Mouse (Mus musculus) embryonic facial prominence, embryonic 10.5 days (tissue): Measurements from ENCODE around the gene Padi2. TPM values are rescaled to one million over a fixed set of nuclear protein-coding genes. Genes with fewer than 3 reads are reported as not detected.
A peak's percentile ranks its signal among the peaks of the same experiment; 100 is the strongest.

Source experiments
- DNase-seq: peaks from one replicate; pipeline ENCODE4 v3.0.0-alpha.2; 2017; ENCODE audit warnings: low spot score
- H3K27ac ChIP-seq: fragments of 300-500 bp; sonication (generic); replicated peaks from 2 replicates; pipeline ENCODE4 v1.5.1; 2016; ENCODE audit warnings: mild to moderate bottlenecking
- H3K27me3 ChIP-seq: fragments of 300-500 bp; sonication (generic); replicated peaks from 2 replicates; pipeline ENCODE4 v1.6.1; 2016; ENCODE audit warnings: low read depth, mild to moderate bottlenecking; ENCODE audit not compliant: poor library complexity, severe bottlenecking
- H3K36me3 ChIP-seq: fragments of 300-500 bp; sonication (generic); replicated peaks from 2 replicates; pipeline ENCODE4 v1.6.1; 2016; ENCODE audit warnings: mild to moderate bottlenecking, moderate library complexity
- H3K4me1 ChIP-seq: fragments of 300-500 bp; sonication (generic); 2 replicates; pipeline ENCODE4 v1.6.1; 2016
- H3K4me3 ChIP-seq: fragments of 300-500 bp; sonication (generic); 2 replicates; pipeline ENCODE4 v1.5.1; 2016; ENCODE audit warnings: mild to moderate bottlenecking, moderate library complexity
- H3K9me3 ChIP-seq: fragments of 300-500 bp; sonication (generic); 2 replicates; pipeline ENCODE4 v1.6.1; 2016; ENCODE audit warnings: mild to moderate bottlenecking
- WGBS: fragments of 180-500 bp; shearing (Covaris S2); methylation state at CpG from one replicate; pipeline ENCODE4 v1.1.7; 2016; 5-methylcytosine and 5-hydroxymethylcytosine counted together
- polyA plus RNA-seq: library from polyadenylated mRNA; unstranded; fragments of >200 nt; fragmentation: Nextera tagmentation; extraction: Ambion mirVana; gene quantifications from 2 replicates; pipeline ENCODE4 v1.2.1, GENCODE M21; 2016

The Padi2 gene
- 0.97 and 1.6 TPM in 2 replicates for polyA plus RNA-seq

DNA sequence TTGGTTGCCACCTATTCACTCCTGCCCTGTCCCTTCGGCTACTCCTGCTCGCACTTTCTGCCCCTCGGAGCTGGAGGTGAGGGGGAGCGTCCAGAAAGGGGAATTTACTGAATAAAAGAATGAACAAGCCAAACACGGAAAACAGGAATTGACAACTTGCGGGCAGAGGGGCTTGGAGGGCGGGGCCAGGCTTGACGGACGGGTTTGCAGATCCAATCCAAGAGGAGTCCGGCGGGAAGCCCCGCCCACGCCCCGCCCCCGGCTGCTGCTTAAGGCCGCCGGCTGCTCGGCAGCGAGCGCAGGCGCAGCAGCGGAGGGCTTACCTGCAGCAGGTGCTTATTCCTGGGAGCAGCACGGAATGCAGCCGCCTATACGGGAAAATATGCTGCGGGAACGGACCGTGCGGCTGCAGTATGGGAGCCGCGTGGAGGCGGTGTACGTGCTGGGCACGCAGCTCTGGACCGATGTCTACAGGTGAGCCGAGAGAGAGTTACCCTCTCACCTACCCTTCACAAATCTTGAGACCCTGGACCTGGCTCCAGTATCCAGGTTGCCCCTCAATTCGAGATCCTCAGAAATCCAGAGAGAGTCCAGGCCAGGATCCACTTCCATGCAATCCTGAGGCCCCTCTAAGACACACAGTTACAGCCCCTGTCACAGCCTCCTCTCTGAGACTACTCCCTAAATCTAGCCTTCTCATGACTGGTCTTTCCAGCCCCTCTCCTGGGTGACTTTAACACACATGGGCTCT lies at the start of gene Padi2:
Padi2 (plus strand) TSS at position 269 of the 751 bp plus-strand sequence.
- peak; percentile 92 for DNase-seq
- H3K4me3 ChIP-seq, result peak within 1 kb of the TSS; percentile 56
- 2% methylated on average over 37 of the region's 37 CpGs for WGBS
- no peaks in the 10 kb centered on the region for H3K9me3 ChIP-seq
- H3K4me1 ChIP-seq, result peaks cover 33% of the 10 kb centered on the region
- no peaks in the 10 kb centered on the region for H3K36me3 ChIP-seq
- H3K27me3 ChIP-seq, result peaks cover 81% of the 10 kb centered on the region
- H3K27ac ChIP-seq, result no peak within 1 kb of the TSS

DNA sequence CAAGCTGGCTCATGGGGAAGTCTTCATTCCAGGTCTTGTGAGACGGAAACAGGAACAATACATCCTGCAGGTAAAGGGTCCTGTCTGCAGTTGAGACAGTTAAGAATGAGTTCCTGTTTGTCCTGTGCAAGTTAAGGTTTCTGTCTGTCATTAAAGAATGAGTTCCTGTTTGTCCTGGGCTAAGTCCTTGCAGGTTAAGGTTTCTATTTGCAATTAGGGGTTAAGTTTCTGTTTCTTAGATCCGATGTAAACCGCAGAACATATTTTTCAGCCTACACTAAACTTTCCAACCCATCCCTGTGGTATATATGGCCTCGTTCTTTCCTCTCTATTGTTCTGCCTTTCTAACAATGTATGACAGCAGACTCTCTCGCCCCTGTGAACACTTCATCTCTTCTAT lies 49.1 kb upstream of the Padi2 start:
- 88% methylated on average over 5 of the region's 5 CpGs for WGBS
- no peaks in the 10 kb centered on the region for H3K9me3 ChIP-seq
- H3K27me3 ChIP-seq, result no peaks in the 10 kb centered on the region; the same call in 1 of the 2 replicates
- 0 out of 2 replicates have a peak, but pooled peaks cover 5% of the 10 kb centered on the region for H3K4me1 ChIP-seq
- H3K36me3 ChIP-seq, result no peaks in the 10 kb centered on the region
- H3K4me3 ChIP-seq, result no peak overlapping the region
- H3K27ac ChIP-seq, result no peak overlapping the region
- no peak for DNase-seq

DNA sequence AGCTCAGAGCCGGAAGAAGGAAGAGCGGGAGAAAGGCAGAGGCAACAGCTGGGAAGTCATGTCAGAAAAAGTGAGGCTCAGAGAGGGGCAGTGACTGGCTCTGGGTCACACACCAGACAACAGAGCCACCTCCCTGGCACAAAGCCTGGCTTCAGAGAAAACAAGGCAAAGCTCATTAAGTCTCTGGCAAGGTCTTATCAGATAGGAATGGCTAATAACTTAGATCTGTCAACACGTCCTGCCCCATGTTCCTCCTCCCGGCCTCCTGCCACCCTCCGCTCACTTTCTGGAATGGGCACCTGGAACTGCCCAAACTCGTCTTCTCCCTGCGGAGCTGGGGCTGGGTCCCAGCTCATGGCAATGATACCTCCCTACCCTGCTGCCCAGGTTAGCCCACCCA lies 48.3 kb upstream of the Padi2 start:
- no peak for DNase-seq
- Histone ChIP-seq H3K4me3 (no peak overlapping the region), H3K36me3 (no peaks in the 10 kb centered on the region), H3K27ac (no peak overlapping the region), H3K9me3 (no peaks in the 10 kb centered on the region), H3K27me3 (no peaks in the 10 kb centered on the region; the same call in 1 of the 2 replicates), H3K4me1 (0 out of 2 replicates have a peak, but pooled peaks cover 5% of the 10 kb centered on the region)
- 82% methylated on average over 7 of the region's 7 CpGs for WGBS

DNA sequence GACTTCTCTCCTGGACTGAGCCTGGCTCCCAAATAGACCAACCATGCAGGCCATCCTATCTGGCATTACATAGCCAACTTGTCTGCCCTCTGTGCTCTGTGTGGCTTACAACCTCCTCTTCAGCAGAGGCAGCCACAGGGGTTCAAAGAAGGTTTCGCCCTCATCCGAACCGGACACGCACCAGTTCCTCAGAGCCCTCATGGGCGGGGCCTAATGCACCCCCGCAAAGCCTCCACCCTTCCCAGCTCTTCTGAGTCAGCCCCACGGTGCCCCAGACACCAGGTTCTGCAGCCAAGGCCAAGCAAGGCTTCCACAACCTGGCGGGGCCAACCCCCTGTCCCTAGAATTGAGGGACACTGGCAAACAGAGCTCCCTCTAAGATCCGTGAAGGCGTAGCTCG lies 46.9 kb upstream of the Padi2 start:
- Histone ChIP-seq H3K36me3 (no peaks in the 10 kb centered on the region), H3K9me3 (no peaks in the 10 kb centered on the region), H3K27me3 (no peaks in the 10 kb centered on the region; the same call in 1 of the 2 replicates), H3K4me1 (no peaks in the 10 kb centered on the region), H3K4me3 (no peak overlapping the region), H3K27ac (no peak overlapping the region)
- WGBS, result 81% methylated on average over 11 of the region's 11 CpGs
- DNase-seq, result no peak

DNA sequence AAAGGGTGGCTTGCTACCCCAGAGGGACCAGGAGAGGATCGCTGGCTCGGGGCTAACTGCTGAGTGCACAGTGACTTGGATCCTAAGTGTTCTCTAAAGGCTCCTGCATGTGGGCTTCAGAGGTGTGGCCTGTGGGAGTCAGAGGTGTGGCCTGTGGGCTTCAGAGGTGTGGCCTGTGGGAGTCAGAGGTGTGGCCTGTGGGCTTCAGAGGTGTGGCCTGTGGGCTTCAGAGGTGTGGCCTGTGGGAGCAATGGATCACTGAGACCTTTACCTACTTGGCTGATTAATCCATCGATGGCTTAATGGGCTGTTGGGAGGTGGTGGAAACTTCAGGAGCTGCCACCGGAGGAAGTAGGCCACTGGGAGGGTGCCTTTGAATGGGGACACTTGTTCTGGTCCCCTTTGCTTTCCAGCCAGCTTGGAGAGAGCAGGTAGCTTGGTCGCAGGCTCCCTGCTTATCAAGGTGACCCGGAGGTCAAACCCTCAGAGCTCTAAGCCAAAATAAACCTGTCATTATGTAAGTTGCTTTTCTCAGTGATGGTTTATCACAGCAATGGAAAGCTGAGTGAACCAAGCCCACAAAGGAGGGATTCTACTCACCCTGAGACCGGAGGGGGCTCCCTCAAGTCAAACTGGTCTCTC lies 45.9 kb upstream of the Padi2 start:
- H3K4me1 ChIP-seq, result no peaks in the 10 kb centered on the region
- H3K27me3 ChIP-seq, result no peaks in the 10 kb centered on the region; the same call in 1 of the 2 replicates
- no peaks in the 10 kb centered on the region for H3K36me3 ChIP-seq
- H3K4me3 ChIP-seq, result no peak overlapping the region
- DNase-seq, result no peak
- no peaks in the 10 kb centered on the region for H3K9me3 ChIP-seq
- 53% methylated on average over 7 of the region's 7 CpGs for whole genome bisulfite sequencing
- H3K27ac ChIP-seq, result no peak overlapping the region

DNA sequence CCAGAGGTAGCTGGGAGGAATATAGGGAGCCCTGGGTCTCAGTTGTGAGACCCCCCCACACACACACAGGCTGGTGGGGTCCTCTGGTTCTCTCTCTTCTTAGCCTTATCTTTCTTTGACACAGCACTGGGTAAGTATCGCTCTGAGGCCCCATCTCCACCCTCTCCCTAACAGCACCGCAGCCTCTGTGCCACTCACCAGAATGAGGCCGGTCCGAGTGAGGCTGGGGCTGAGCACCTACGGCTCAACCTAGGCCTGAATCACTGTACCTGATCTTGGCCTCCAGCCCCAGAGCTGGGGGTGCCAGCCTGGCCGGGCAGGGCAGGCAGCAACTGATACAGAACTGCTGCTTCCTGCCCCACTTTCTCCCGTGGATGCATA lies 45.4 kb upstream of the Padi2 start:
- H3K27ac ChIP-seq, result no peak overlapping the region
- H3K9me3 ChIP-seq, result no peaks in the 10 kb centered on the region
- WGBS, result 86% methylated on average over 7 of the region's 7 CpGs
- no peaks in the 10 kb centered on the region for H3K36me3 ChIP-seq
- H3K27me3 ChIP-seq, result no peaks in the 10 kb centered on the region; the same call in 1 of the 2 replicates
- no peak for DNase-seq
- H3K4me1 ChIP-seq, result no peaks in the 10 kb centered on the region
- no peak overlapping the region for H3K4me3 ChIP-seq

DNA sequence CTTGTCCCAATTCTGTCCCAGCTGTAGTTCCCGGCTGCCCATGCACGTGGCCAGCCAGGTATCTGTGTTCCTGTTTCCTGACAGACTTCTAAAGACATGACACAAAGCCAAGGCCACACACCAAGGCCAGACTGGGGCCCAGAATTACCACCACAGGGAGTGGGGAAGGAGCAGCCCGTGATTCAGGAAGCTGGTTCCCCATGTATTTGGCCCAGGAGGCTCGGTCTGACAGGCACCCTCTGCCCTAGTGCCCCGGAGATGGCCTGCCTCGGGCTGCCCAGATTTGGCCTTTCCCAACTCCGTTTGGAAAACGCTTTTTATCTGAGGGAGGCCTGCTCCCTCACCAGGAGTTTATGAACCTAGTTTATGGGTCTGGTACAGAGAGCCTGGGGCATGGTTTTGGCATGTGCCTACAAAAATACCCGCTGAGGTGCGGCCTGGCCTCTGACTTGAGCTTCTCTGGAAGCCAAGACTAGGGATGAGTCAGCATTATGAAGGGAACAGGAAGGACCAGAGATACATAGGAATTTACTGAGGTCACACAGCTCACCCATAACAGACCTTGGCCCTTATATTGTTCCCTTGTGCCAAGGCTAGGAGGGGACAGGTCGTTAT lies 44.0 kb upstream of the Padi2 start:
- 0 out of 2 replicates have a peak overlapping the region, but pooled peaks have one; percentile 27 for H3K27ac ChIP-seq
- H3K9me3 ChIP-seq, result no peaks in the 10 kb centered on the region
- H3K27me3 ChIP-seq, result no peaks in the 10 kb centered on the region; the same call in 1 of the 2 replicates
- peaks cover under 1% of the 10 kb centered on the region; the same call in 1 of the 2 replicates for H3K4me1 ChIP-seq
- WGBS, result 85% methylated on average over 11 of the region's 11 CpGs
- H3K4me3 ChIP-seq, result no peak overlapping the region
- H3K36me3 ChIP-seq, result no peaks in the 10 kb centered on the region
- no peak for DNase-seq

DNA sequence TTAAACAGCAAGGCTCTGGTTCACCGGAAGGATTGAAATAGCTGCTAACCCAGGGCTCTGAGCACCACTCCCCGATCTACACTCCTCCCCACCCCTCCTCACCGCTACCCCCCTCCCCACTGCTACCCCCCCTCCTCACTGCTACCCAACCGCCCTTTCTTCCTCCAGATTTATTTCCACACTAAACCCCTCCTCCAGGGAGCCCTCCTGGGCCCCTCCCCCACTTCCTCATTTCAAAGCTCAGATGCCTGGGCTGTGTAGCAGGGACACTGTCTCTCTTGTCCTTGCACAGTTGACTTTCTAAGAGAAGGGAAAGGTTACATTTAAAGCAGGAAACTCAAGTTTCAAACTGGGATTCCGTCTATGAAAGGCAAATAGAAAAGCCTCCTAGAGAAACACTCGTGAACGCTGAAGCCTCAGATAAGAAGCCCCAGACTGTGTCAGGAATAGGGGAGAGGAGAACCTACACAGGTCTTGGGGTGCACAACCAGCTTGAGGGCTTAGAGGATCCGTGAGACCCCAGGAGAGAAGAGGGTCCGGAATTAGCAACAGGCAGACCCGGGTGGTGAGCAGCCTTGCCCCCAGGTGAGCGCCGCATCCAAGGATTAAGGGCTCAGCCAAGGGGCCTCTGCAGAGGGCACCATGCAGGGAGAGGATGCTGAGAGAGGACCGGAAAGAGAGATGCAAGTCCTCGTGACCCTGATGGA lies 37.5 kb upstream of the Padi2 start:
- Histone ChIP-seq H3K9me3 (peaks cover 7% of the 10 kb centered on the region), H3K4me1 (peaks cover 23% of the 10 kb centered on the region), H3K4me3 (peak overlapping the region; percentile 43), H3K27ac (peak overlapping the region; percentile 70), H3K27me3 (peaks cover 19% of the 10 kb centered on the region), H3K36me3 (no peaks in the 10 kb centered on the region)
- 3% methylated on average over 14 of the region's 14 CpGs for WGBS
- DNase-seq, result peak; percentile 74

DNA sequence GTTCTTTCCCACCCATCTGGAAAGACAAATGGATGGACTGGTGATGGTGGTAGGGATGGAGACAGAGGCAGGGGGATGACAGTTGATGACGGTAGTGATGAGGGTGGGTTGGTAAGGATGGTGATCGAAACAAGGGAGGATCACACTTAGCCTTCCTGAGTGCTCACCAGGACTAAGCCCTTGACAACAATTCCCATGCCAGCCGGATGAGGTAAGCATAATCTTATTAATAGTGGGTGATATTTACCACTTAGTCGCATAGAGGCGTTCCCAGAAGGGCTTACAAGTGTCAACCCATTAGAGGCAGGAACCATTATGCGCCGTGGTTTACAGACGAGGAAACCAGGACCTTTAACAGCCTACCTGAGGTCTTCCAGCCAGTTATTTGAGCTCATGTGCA lies 36.2 kb upstream of the Padi2 start:
- no peak overlapping the region for H3K4me3 ChIP-seq
- H3K4me1 ChIP-seq, result peaks cover 23% of the 10 kb centered on the region
- peaks cover 19% of the 10 kb centered on the region for H3K27me3 ChIP-seq
- H3K27ac ChIP-seq, result no peak overlapping the region
- WGBS, result 92% methylated on average over 8 of the region's 8 CpGs
- no peak for DNase-seq
- no peaks in the 10 kb centered on the region for H3K36me3 ChIP-seq
- peaks cover 7% of the 10 kb centered on the region for H3K9me3 ChIP-seq

DNA sequence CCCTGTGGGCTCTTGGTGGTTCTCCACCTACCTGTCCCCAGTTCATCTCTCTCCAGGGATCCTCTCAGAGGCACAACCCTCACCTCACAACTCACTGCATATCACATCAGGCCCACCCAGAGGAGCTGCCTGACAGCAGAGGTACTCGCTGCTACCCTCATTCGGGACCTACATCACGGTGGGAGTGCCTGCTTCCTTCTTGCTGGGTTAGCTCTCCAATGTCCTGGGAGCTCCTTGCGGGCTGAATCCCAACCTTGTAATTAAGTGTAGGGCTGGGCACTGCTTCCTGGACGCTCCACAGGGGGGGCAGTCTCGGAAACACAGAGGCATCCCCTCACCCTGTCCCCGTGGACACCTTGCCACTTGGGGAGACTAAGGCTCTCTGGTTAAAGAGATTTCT lies 35.3 kb upstream of the Padi2 start:
- H3K27me3 ChIP-seq, result peaks cover 19% of the 10 kb centered on the region
- 79% methylated on average over 7 of the region's 7 CpGs for WGBS
- H3K4me3 ChIP-seq, result no peak overlapping the region
- H3K9me3 ChIP-seq, result peaks cover 7% of the 10 kb centered on the region
- H3K27ac ChIP-seq, result no peak overlapping the region
- peaks cover 23% of the 10 kb centered on the region for H3K4me1 ChIP-seq
- no peaks in the 10 kb centered on the region for H3K36me3 ChIP-seq
- no peak for DNase-seq

DNA sequence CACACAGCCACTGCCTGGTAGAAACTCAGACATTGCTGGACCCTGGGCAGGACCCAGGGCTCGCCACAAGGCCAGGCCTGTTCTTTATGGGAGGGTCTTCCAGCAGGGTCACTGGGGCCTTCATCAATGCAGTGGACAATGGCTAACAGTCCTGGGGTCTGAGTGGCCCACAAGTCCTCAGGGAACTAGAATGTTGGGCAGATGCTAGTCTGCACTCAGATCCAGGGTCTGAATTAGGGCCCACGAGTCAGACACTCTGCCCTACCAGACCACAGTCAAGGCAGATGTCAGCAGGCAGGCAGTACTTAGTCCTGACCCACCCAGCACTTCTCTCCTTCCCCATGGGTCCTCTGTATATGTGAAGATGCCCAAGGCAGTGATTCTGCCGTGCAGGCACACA lies 34.8 kb upstream of the Padi2 start:
- DNase-seq, result no peak
- peaks cover 23% of the 10 kb centered on the region for H3K4me1 ChIP-seq
- H3K27me3 ChIP-seq, result peaks cover 19% of the 10 kb centered on the region
- no peaks in the 10 kb centered on the region for H3K36me3 ChIP-seq
- H3K9me3 ChIP-seq, result peaks cover 7% of the 10 kb centered on the region
- H3K4me3 ChIP-seq, result no peak overlapping the region
- H3K27ac ChIP-seq, result no peak overlapping the region
- 81% methylated on average over 3 of the region's 3 CpGs for WGBS
